Mouse (Mus musculus): ENCODE data around the gene Snrpb2. TPM values are rescaled to one million over a fixed set of nuclear protein-coding genes. Genes with fewer than 3 reads are reported as not detected.

The Snrpb2 gene
- polyA plus RNA-seq (2014; fragmentation: Illumina TruSeq; extraction: RNeasy Lipid Tissue Mini Kit (QIAGEN cat#74804); ENCODE audit: low replicate concordance): 176 TPM

DNA sequence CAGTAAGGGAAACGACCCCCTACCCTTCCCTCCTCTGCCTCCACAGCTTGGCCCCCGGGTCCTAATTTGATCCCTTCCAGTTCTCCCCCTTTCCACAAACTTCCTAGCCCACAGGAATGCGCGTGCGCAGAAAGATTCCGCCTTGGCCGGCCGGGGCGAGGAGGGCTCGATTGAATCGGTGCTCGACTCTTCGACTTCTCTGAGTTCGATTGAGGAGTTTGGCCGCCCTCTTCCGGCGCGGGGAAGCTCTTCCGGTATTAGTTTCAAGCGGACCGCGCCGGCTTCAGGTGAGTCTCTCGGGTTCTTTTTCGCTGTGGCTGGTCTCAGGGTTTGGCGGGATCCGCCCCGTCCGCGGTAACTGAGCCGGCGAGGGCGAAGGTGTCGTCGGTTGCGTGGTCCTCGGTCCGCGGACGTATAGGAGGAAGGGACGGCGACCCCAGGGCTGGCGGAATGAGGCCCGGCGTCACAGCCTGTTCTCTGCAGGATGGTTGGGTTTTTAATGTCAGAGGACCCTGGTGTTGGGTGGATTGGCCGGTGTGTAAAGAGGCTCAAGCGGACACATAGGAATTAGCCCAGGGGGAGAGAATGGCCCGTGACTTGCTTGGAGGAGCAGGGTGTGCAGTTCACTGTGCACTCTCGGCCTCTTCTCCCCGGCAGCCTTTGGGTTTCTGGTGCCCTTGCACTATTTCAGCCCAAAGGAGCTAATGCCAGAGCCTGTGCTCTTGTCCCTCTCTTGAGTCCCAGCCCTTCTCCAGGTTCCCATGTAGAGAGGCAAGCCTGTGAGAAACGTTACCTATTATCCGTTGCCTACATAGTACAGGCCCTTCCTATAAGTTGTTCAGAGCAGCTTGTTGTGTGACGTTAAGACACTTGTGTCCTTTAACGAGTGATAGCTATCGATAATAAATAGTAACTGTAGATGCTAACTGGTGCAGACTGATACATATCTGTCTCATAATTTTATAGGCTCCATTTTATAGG is at the start of gene Snrpb2:
Gene Snrpb2, plus strand, starts transcription at position 228 of the 981 bp plus-strand sequence.

DNA sequence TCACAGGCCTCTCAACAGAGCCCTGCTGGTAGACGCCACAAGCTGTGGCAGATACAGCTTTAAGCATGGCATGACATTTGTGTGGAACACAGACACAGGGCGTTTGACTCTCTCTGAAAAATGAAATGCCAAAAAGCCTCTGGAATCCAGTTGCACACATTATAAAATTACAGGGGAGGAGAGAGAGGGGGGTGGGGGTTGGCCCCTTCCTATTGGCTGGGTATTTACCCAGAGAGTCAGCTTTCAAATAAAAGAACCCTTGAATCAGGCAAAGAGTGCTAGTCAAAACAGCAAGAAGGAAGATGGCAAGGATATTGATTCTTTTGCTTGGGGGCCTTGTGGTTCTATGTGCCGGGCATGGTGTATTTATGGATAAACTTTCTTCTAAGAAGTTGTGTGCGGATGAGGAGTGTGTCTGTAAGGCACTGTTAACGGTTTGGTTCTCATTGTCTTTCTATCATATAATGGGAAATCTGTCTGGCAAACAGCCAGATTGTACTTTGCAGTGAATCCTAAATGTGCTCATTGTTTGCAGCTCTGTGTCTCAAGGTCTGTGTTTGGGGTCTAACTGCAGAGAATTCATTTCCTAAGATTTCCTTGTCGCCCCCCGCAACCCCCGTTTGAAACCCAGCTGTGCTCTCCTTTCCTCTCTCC is 15.5 kb downstream of the Snrpb2 start, which contains the start of gene Otor:
Gene Otor, plus strand, starts transcription at position 276 of the 654 bp plus-strand sequence.

Other genes starting within 250 kb of the Snrpb2 start
- 31.5 TPM for gene Kif16b, start 161.5 kb upstream of the Snrpb2 start, polyA plus RNA-seq (2014; fragmentation: Illumina TruSeq; extraction: RNeasy Lipid Tissue Mini Kit (QIAGEN cat#74804); ENCODE audit: low replicate concordance)
- gene Otor, start 15.4 kb downstream of the Snrpb2 start, polyA plus RNA-seq (2014; fragmentation: Illumina TruSeq; extraction: RNeasy Lipid Tissue Mini Kit (QIAGEN cat#74804); ENCODE audit: low replicate concordance): not detected